Mouse (Mus musculus) midbrain, embryonic 16.5 days (tissue): ENCODE measurements around the gene Rps27rt. TPM values are rescaled to one million over a fixed set of nuclear protein-coding genes. Genes with fewer than 3 reads are reported as not detected.

ENCODE experiments used
- ATAC-seq: fragments of 200-750 bp; cut with Nextera tagmentation; 2 replicates; pipeline ENCODE4 v1.8.0; 2017; ENCODE audit warnings: moderate TSS enrichment
- H3K27ac ChIP-seq: fragments of 300-500 bp; sonication (generic); 2 replicates; pipeline ENCODE4 v1.5.1; 2014; ENCODE audit warnings: mild to moderate bottlenecking, low read length, mixed read lengths
- H3K27me3 ChIP-seq: fragments of 300-500 bp; sonication (generic); 2 replicates; pipeline ENCODE4 v1.6.1; 2014; ENCODE audit warnings: low read depth, low read length, mixed read lengths; ENCODE audit not compliant: control insufficient read depth, insufficient read depth
- H3K36me3 ChIP-seq: fragments of 300-500 bp; sonication (generic); 2 replicates; pipeline ENCODE4 v1.6.1; 2014; ENCODE audit warnings: mild to moderate bottlenecking, low read length, moderate library complexity, mixed read lengths; ENCODE audit not compliant: control insufficient read depth, insufficient read depth
- H3K4me1 ChIP-seq: fragments of 300-500 bp; sonication (generic); 2 replicates; pipeline ENCODE4 v1.6.1; 2014; ENCODE audit warnings: mild to moderate bottlenecking, low read length, mixed read lengths; ENCODE audit not compliant: control insufficient read depth, insufficient read depth
- H3K4me2 ChIP-seq: fragments of 300-500 bp; sonication (generic); 2 replicates; pipeline ENCODE4 v1.6.1; 2014; ENCODE audit warnings: mild to moderate bottlenecking, low read length, mixed read lengths
- H3K4me3 ChIP-seq: fragments of 300-500 bp; sonication (generic); 2 replicates; pipeline ENCODE4 v1.5.1; 2014; ENCODE audit warnings: low read depth, mild to moderate bottlenecking, low read length, moderate library complexity, mixed read lengths
- H3K9ac ChIP-seq: fragments of 300-500 bp; sonication (generic); 2 replicates; pipeline ENCODE4 v1.6.1; 2014; ENCODE audit warnings: low read depth, low read length, mixed read lengths
- H3K9me3 ChIP-seq: fragments of 300-500 bp; sonication (generic); replicated peaks from 2 replicates; pipeline ENCODE4 v1.6.1; 2014; ENCODE audit warnings: mild to moderate bottlenecking, low read length, mixed read lengths; ENCODE audit not compliant: control insufficient read depth, poor library complexity, severe bottlenecking
- WGBS: fragments of 180-500 bp; shearing (Covaris S2); extraction: QIAGEN DNeasy Blood & Tissue Kit; methylation state at CpG from one replicate; pipeline ENCODE4 v1.1.7; 2014; 5-methylcytosine and 5-hydroxymethylcytosine counted together
- polyA plus RNA-seq: library from polyadenylated mRNA; unstranded; fragments of >200 nt; fragmentation: Nextera tagmentation; extraction: Ambion mirVana; gene quantifications from 2 replicates; pipeline ENCODE4 v1.2.1, GENCODE M21; 2015

The Rps27rt gene
- polyA plus RNA-seq, 1 experiment from 2014 or later, result 103 TPM

DNA sequence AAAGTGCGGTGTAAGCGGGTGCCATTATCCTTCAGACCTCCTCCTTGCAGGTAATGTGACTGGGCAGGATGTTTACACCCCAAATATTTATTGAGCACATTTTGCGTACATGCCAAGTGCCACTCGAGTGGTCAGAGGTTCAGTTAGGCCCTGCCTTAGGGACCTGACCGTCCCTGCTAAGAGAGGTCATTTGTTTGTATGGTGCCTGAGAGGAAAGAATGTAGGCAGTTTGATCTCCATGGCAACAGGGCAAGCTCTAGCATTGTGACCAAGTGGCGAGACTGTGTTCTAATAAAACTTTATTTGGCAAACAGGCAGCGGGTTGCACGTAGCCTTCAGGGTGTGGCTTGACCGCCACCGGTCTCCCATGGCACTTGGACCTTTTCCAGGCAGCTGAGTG, 7.9 kb upstream of the Rps27rt start:
- Histone ChIP-seq H3K4me2 (no peak overlapping the region), H3K4me1 (peaks cover 4% of the 10 kb centered on the region; the same call in 1 of the 2 replicates), H3K9me3 (no peaks in the 10 kb centered on the region; the same call in 1 of the 2 replicates), H3K27me3 (no peaks in the 10 kb centered on the region), H3K36me3 (no peaks in the 10 kb centered on the region), H3K4me3 (no peak overlapping the region), H3K27ac (no peak overlapping the region), H3K9ac (no peak overlapping the region)
- 78% methylated on average over 10 of the region's 10 CpGs for WGBS
- no peak for ATAC-seq

DNA sequence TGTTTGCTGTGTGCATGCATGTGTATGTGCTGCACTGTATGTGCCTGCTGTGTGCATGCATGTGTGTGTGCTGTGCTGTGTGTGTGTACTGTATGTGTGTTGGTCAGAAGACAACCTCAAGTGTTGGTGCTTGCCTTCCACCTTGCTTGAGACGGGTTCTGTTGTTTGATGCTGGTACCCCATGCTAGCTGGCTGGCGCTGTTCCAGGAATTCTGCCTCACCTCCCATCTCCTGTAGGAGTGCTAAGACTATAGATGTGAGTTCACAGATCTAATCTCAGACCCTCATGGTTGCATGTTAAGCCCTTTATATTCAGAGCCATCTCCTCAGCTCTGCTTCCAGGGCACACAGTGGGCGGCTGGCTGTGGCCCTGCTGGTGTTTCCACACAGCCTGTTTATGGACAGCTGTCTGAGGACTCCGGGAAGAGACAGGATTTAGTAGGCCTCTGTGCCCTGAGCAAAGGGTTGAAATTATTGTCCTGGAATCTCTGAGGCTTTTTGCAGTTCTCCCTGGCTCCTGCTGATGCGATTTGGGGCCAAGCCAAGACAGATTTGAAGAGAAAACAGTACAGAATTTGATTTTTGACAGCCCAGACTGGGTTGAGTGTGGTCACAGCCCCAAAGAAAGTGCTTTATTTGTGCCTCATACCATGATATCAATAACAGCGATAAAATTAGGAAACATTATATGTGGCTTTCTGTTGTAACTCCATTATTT, 6.2 kb upstream of the Rps27rt start:
- Histone ChIP-seq H3K27me3 (no peaks in the 10 kb centered on the region), H3K4me1 (peaks cover 4% of the 10 kb centered on the region; the same call in 1 of the 2 replicates), H3K4me3 (no peak overlapping the region), H3K27ac (0 out of 2 replicates have a peak overlapping the region, but pooled peaks have one; percentile 19), H3K9me3 (no peaks in the 10 kb centered on the region; the same call in 1 of the 2 replicates), H3K4me2 (no peak overlapping the region), H3K9ac (no peak overlapping the region), H3K36me3 (no peaks in the 10 kb centered on the region)
- ATAC-seq, result no peak; the same call in 1 of the 2 replicates
- WGBS, result 55% methylated on average over 6 of the region's 6 CpGs

- Histone ChIP-seq H3K4me1 (peaks cover 4% of the 10 kb centered on the region; the same call in 1 of the 2 replicates), H3K27ac (no peak overlapping the region), H3K36me3 (no peaks in the 10 kb centered on the region), H3K9ac (no peak overlapping the region), H3K4me2 (no peak overlapping the region), H3K9me3 (no peaks in the 10 kb centered on the region; the same call in 1 of the 2 replicates), H3K4me3 (no peak overlapping the region), H3K27me3 (no peaks in the 10 kb centered on the region)
- WGBS, result 98% methylated on average over 3 of the region's 3 CpGs
- ATAC-seq, result no peak
Observed at GRCm38 (mm10) chr9:114988029-114988428, 5.5 kb upstream of the Rps27rt start.

GRCm38 (mm10) chr9:114986361-114986760, 3.8 kb upstream of the Rps27rt start:
- no peaks in the 10 kb centered on the region for H3K36me3 ChIP-seq
- H3K4me3 ChIP-seq, result no peak overlapping the region
- no peaks in the 10 kb centered on the region; the same call in 1 of the 2 replicates for H3K9me3 ChIP-seq
- H3K27me3 ChIP-seq, result no peaks in the 10 kb centered on the region
- no peak overlapping the region for H3K9ac ChIP-seq
- WGBS, result 82% methylated on average over 5 of the region's 5 CpGs
- ATAC-seq, result no peak
- H3K4me1 ChIP-seq, result peaks cover 4% of the 10 kb centered on the region; the same call in 1 of the 2 replicates
- H3K4me2 ChIP-seq, result no peak overlapping the region
- no peak overlapping the region for H3K27ac ChIP-seq

- Histone ChIP-seq H3K27ac (no peak overlapping the region), H3K4me3 (no peak overlapping the region), H3K9me3 (no peaks in the 10 kb centered on the region; the same call in 1 of the 2 replicates), H3K9ac (no peak overlapping the region), H3K27me3 (no peaks in the 10 kb centered on the region), H3K4me2 (no peak overlapping the region), H3K36me3 (no peaks in the 10 kb centered on the region), H3K4me1 (peaks cover 4% of the 10 kb centered on the region; the same call in 1 of the 2 replicates)
- ATAC-seq, result no peak
- 96% methylated on average over 5 of the region's 5 CpGs for WGBS
Observed at GRCm38 (mm10) chr9:114985741-114986140, 3.2 kb upstream of the Rps27rt start.

GRCm38 (mm10) chr9:114979969-114980368, 2.6 kb downstream of the Rps27rt start:
- Histone ChIP-seq H3K36me3 (no peaks in the 10 kb centered on the region), H3K9ac (no peak overlapping the region), H3K4me3 (0 out of 2 replicates have a peak overlapping the region, but pooled peaks have one; percentile 86), H3K4me1 (peaks cover 14% of the 10 kb centered on the region; the same call in 1 of the 2 replicates), H3K9me3 (no peaks in the 10 kb centered on the region; the same call in 1 of the 2 replicates), H3K4me2 (peak overlapping the region; percentile 75), H3K27me3 (no peaks in the 10 kb centered on the region), H3K27ac (no peak overlapping the region)
- no peak for ATAC-seq
- 72% methylated on average over 6 of the region's 6 CpGs for WGBS

DNA sequence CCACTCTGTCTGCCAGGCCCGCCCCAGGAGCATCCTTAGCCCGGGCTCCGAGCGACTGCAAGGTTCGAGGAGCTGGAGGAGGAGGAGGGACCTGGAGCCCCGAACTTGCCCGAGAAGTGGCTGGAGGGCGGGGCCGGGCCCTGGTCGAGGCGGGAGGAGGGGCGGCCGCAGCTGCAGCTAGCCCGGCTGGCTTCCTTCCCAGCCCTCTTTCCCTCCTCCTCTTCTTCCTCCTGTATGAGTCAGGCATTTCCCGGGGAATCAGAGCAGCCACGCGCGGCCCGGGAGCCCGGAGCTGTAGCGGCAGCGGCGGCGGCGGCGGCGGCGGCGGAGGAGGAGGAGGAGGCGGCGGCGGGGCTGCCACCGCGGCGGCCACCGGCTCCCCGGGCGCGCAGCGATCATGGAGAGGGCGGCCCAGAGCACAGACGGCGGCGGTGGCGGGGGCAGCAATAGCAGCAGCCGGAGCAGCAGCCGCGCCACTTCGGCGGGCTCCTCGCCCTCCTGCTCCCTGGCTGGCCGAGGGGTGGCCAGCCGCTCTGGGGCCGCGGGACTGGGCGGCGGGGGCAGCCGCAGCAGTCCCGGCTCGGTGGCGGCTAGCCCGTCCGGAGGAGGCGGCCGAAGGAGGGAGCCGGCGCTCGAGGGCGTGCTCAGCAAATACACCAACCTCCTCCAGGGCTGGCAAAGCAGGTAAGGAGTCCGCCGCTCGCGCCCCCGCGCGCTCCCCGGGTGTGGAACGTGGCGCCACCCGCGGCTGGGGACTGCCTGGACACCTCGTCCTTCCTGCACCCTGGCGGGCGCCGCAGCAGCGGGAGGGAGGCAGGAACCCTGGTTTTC, 4.0 kb downstream of the Rps27rt start, which contains the start of gene Osbpl10:
Gene Osbpl10, plus strand, starts transcription at position 289 of the 831 bp plus-strand sequence.
- Histone ChIP-seq H3K4me2 (peak within 1 kb of the TSS; percentile 75), H3K27ac (peak within 1 kb of the TSS; percentile 83), H3K9ac (peak within 1 kb of the TSS; percentile 92), H3K36me3 (no peaks in the 10 kb centered on the region), H3K4me3 (peak within 1 kb of the TSS; percentile 86), H3K4me1 (peaks cover 14% of the 10 kb centered on the region; the same call in 1 of the 2 replicates), H3K27me3 (no peaks in the 10 kb centered on the region), H3K9me3 (no peaks in the 10 kb centered on the region)
- peak; percentile 84 for ATAC-seq
- 0% methylated on average over 41 of the region's 86 CpGs for WGBS

GRCm38 (mm10) chr9:114977461-114978280, 4.9 kb downstream of the Rps27rt start:
- no peaks in the 10 kb centered on the region for H3K27me3 ChIP-seq
- peak; percentile 76 for ATAC-seq
- peak overlapping the region; percentile 92 for H3K9ac ChIP-seq
- H3K4me1 ChIP-seq, result peaks cover 14% of the 10 kb centered on the region; the same call in 1 of the 2 replicates
- H3K27ac ChIP-seq, result peak overlapping the region; percentile 83
- WGBS, result 9% methylated on average over 31 of the region's 31 CpGs
- peak overlapping the region; percentile 75 for H3K4me2 ChIP-seq
- peak overlapping the region; percentile 86 for H3K4me3 ChIP-seq
- H3K9me3 ChIP-seq, result no peaks in the 10 kb centered on the region
- H3K36me3 ChIP-seq, result no peaks in the 10 kb centered on the region
